Mouse (Mus musculus) granulocyte monocyte progenitor cell, adult 5-6 weeks (primary cell): Measurements from ENCODE around the gene Rtl8c. TPM values are rescaled to one million over a fixed set of nuclear protein-coding genes. Genes with fewer than 3 reads are reported as not detected.
"Not testable (repeated sequence)": the region's sequence is repeated elsewhere in the genome, so short reads cannot be mapped to it uniquely, and the experiment has no call there.

Experiments
- ATAC-seq: replicated peaks from 2 replicates; pipeline ENCODE4 v1.8.0; 2016; ENCODE audit warnings: mild to moderate bottlenecking, moderate TSS enrichment, inconsistent platforms; ENCODE audit not compliant: poor library complexity, severe bottlenecking
- total RNA-seq, 2 experiments: library from RNA; stranded (forward) in 1 of 2; stranded (reverse) in 1 of 2; fragments of 200-712, 200-1000 nt in 1 of 2; fragments of >200 nt in 1 of 2; fragmentation: Nextera tagmentation in 1 of 2; gene quantifications; 2 replicates each; pipeline ENCODE4 v1.2.3; 2014 to 2017

The Rtl8c gene
- total RNA-seq (2014; fragmentation: Nextera tagmentation) = 4.5 and 15.6 TPM in 2 replicates
- total RNA-seq (2017) = 0.46 and 1.8 TPM in 2 replicates

GRCm38 (mm10) chrX:53607242-53608121 lies at the start of gene Rtl8c:
Gene Rtl8c (plus strand): TSS chrX:53608032.
- peak; percentile 97 for ATAC-seq

DNA sequence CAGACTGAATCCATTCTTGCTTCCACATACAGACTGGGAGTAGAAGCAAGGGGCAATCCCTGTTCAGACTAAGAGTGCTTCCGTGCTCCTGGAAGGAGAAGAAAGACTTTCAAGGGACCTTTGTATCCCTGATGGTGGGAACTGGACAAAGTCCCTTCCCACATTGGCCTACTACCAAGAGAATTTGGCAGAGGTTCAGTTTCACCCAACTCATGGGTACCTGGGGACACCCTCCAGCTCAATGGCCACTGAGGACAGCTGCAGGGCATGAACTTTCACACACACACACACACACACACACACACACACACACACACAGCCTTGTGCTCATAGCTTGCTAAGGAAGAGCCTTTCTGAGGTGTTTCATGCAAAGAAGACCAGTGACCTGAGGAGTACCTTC lies 28.5 kb upstream of the Rtl8c start:
- no peak for ATAC-seq

DNA sequence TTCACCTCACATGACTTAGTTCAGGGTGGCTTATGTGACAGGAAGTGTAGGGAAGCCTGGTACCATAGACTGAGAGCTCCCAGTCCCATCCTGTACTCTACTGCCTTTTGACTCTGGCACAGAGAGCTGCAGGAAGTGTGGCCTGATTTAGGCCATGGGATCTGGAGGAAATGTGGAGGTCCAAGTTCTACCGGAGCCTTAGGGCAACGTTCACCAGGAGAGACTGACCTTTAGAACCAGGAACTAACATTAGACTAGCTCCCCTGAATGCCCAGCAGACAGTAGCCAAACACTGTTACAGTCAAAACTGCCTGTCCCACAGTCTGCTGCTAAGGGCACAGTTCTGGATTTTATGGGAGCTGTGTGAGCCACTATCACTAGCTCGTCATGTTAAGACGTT lies 26.4 kb upstream of the Rtl8c start:
- ATAC-seq = not testable (repeated sequence)

- not testable (repeated sequence) for ATAC-seq
Measured at GRCm38 (mm10) chrX:53583404-53583803, 24.4 kb upstream of the Rtl8c start.

- ATAC-seq = peak; percentile 59
Measured at GRCm38 (mm10) chrX:53599993-53600392, 7.8 kb upstream of the Rtl8c start.

GRCm38 (mm10) chrX:53606176-53606575 lies 1.7 kb upstream of the Rtl8c start:
- not testable (repeated sequence) for ATAC-seq

- peak; percentile 20 for ATAC-seq
Measured at GRCm38 (mm10) chrX:53608122-53608813, 436 bp downstream of the Rtl8c start.

DNA sequence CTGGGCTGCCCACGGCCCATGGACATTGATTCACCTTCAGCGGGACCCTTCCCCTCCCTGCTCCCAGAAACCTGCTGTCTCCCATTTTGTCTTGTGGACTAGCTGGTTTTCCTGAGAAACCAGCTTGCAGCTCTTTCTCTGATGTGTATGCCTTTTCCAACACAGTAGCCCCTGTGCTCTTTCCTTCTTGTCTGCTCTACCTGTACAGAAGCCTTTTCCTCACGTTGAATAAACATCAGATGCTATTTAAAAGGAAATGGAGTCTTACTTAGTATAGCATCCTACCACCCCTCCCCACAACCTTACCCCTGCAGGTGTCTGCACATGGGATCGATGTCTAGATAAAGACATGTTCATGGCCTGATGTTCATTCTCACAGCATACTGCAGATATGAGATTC lies 1.0 kb downstream of the Rtl8c start, which contains the start of gene Gm14597:
TSS of gene Gm14597 (minus strand) at position 101 of the 400 bp plus-strand sequence.
- ATAC-seq = not testable (repeated sequence)

- ATAC-seq = peak; percentile 67
Measured at GRCm38 (mm10) chrX:53610571-53610970, 2.7 kb downstream of the Rtl8c start.

- ATAC-seq = not testable (repeated sequence)
Measured at GRCm38 (mm10) chrX:53611395-53611794, 3.6 kb downstream of the Rtl8c start.

DNA sequence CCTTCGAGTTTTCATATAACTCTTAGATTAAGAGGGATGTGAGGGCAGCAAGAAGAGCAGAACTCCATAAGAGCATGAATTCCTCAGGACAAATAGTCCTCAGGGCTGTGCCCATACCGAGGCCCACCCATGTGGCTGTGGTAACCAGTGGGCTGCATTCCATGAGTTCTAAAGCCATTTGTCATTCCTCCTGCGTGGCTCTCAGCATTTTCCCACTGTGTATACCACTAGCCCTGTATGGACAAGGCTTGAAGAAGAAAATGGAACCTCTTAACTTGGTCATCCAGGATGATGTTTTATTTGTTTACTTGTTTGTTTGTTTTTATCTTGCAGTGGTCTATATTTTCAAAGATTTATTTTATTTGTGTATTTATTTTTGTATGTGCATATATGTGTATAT lies 30.3 kb downstream of the Rtl8c start:
- ATAC-seq = not testable (repeated sequence)

DNA sequence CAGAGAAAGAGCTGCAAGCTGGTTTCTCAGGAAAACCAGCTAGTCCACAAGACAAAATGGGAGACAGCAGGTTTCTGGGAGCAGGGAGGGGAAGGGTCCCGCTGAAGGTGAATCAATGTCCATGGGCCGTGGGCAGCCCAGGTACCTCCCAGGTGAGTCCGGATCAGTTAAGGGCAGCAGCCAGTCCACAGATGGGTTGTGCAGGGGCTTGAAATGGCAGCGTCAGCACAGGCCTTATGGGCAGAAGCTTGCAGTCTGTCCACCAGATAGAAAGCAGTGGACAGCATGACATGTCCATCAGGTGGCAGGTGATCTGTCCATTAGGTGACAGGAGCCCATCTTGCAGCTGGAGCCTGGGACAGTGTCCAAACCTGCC lies 34.8 kb downstream of the Rtl8c start:
- ATAC-seq = not testable (repeated sequence)

DNA sequence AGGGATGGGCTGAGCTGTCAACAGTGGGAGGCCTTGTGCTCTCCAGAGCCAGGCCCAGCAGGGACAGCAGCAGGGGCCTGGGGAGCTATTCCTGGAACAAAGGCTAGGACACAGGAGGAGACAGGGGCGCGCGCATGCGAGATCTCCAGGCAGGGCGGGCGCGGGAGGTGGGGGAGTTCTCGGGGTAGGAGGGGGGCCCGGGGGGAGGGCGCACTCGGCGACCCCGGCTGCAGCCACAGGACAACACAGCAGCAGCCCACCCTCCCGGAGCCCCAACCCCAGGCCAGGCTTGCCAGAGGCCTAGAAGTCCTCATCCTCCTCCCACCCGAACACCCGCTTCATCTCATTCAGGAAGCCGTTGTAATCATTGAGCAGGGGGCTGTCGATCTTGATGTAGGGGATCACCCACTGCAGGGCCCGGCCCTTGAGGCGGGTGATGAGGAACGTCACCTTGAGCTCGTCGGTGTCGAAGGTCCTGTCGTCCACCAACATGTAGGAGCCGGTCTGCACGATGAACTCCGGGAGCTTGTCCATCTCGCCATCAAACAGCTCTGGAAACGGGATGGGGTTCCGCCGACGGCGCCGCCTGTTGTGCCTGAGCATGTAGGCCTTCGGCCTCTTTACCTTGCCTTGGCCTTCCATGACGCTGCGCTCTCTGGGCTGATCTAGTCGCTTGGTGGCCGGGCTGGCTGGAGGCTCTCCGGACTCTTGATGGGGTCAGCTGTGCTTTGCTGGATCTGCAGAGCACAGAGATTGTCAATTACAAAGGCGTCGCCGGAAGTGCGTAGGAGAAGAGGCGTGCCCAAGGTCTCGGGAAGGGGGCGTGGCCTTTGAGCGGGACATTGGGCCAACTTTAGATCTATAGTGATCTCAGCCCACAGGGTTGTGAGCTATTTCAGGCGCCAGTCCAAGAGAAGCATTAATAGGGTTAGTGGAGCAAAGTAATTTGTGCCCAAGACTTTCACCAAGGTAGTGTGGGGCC lies 35.4 kb downstream of the Rtl8c start, which contains the start of gene Rtl8a:
TSS of gene Rtl8a (minus strand) at position 703 of the 982 bp plus-strand sequence.
- ATAC-seq = peak; percentile 99

- ATAC-seq = no peak
Measured at GRCm38 (mm10) chrX:53645885-53646284, 38.1 kb downstream of the Rtl8c start.

GRCm38 (mm10) chrX:53652917-53653316 lies 45.1 kb downstream of the Rtl8c start:
- ATAC-seq = peak; percentile 76

Other genes with a start within 250 kb of the Rtl8c start
- 17.1 and 26.1 TPM in 2 replicates for gene Mospd1, start 237.5 kb upstream of the Rtl8c start, total RNA-seq (2014; fragmentation: Nextera tagmentation)
- gene Mospd1, start 237.5 kb upstream of the Rtl8c start, total RNA-seq (2017) = 24.8 and 27.5 TPM in 2 replicates
- not detected in 2 replicates for gene Etd, start 173.1 kb upstream of the Rtl8c start, total RNA-seq (2014; fragmentation: Nextera tagmentation)
- gene Etd, start 173.1 kb upstream of the Rtl8c start, total RNA-seq (2017) = not detected in 2 replicates
- not detected in 2 replicates for gene Gm14597, start 947 bp downstream of the Rtl8c start, total RNA-seq (2014; fragmentation: Nextera tagmentation)
- not detected in 2 replicates for gene Gm14597, start 947 bp downstream of the Rtl8c start, total RNA-seq (2017)
- 7.7 and 12.6 TPM in 2 replicates for gene Rtl8a, start 35.6 kb downstream of the Rtl8c start, total RNA-seq (2014; fragmentation: Nextera tagmentation)
- gene Rtl8a, start 35.6 kb downstream of the Rtl8c start, total RNA-seq (2017) = 3.2 and 5.5 TPM in 2 replicates
- 14.0 and 17.1 TPM in 2 replicates for gene Rtl8b, start 62.4 kb downstream of the Rtl8c start, total RNA-seq (2014; fragmentation: Nextera tagmentation)
- gene Rtl8b, start 62.4 kb downstream of the Rtl8c start, total RNA-seq (2017) = 2.8 and 3.4 TPM in 2 replicates
- not detected in 2 replicates for gene 4930502E18Rik, start 116.8 kb downstream of the Rtl8c start, total RNA-seq (2014; fragmentation: Nextera tagmentation)
- not detected in 2 replicates for gene 4930502E18Rik, start 116.8 kb downstream of the Rtl8c start, total RNA-seq (2017)
- gene 1700013H16Rik, start 149.8 kb downstream of the Rtl8c start, total RNA-seq (2014; fragmentation: Nextera tagmentation) = not detected in 2 replicates
- not detected in 2 replicates for gene 1700013H16Rik, start 149.8 kb downstream of the Rtl8c start, total RNA-seq (2017)
- gene Zfp36l3, start 168.4 kb downstream of the Rtl8c start, total RNA-seq (2014; fragmentation: Nextera tagmentation) = not detected in 2 replicates
- not detected in 2 replicates for gene Zfp36l3, start 168.4 kb downstream of the Rtl8c start, total RNA-seq (2017)
- 3.3 and 16.8 TPM in 2 replicates for gene Xlr, start 189.7 kb downstream of the Rtl8c start, total RNA-seq (2014; fragmentation: Nextera tagmentation)
- 4.6 and 10.4 TPM in 2 replicates for gene Xlr, start 189.7 kb downstream of the Rtl8c start, total RNA-seq (2017)